Mouse (Mus musculus): ENCODE measurements around the gene Pip5k1b. TPM values are rescaled to one million over a fixed set of nuclear protein-coding genes. Genes with fewer than 3 reads are reported as not detected.

The Pip5k1b gene
- polyA plus RNA-seq, 1 experiment, result 10.4 TPM

GRCm38 (mm10) chr19:24550778-24551177 is 4.9 kb downstream of the Pip5k1b start:
- Histone ChIP-seq H3K27ac (ENCODE audit: control insufficient read depth, insufficient read depth, low read depth, low read length, poor library complexity) (no peak overlapping the region), H3K4me1 (ENCODE audit: control insufficient read depth, insufficient read depth, low read length) (peaks cover 2% of the 10 kb centered on the region; the same call in 1 of the 2 replicates), H3K4me3 (replicated peaks; ENCODE audit: control insufficient read depth, low read depth, low read length) (no peak overlapping the region)
- 87% methylated on average over 7 of the region's 7 CpGs for WGBS
- TF ChIP-seq POLR2A (IDR thresholded peaks at IDR 0.05; ENCODE audit: borderline replicate concordance, control insufficient read depth, low read depth, low read length), result no peak
- TF ChIP-seq CTCF (IDR thresholded peaks at IDR 0.05; ENCODE audit: control insufficient read depth, insufficient read depth, low read length), result no peak

- TF ChIP-seq POLR2A (IDR thresholded peaks at IDR 0.05; ENCODE audit: borderline replicate concordance, control insufficient read depth, low read depth, low read length), result no peak
- TF ChIP-seq CTCF (IDR thresholded peaks at IDR 0.05; ENCODE audit: control insufficient read depth, insufficient read depth, low read length), result no peak
- H3K27ac ChIP-seq (ENCODE audit: control insufficient read depth, insufficient read depth, low read depth, low read length, poor library complexity), result no peak overlapping the region
- 97% methylated on average over 2 of the region's 2 CpGs for WGBS
- no peak overlapping the region for H3K4me3 ChIP-seq (replicated peaks; ENCODE audit: control insufficient read depth, low read depth, low read length)
- peaks cover 2% of the 10 kb centered on the region; the same call in 1 of the 2 replicates for H3K4me1 ChIP-seq (ENCODE audit: control insufficient read depth, insufficient read depth, low read length)
Observed at GRCm38 (mm10) chr19:24550016-24550415, 5.7 kb downstream of the Pip5k1b start.

GRCm38 (mm10) chr19:24548337-24548736 is 7.3 kb downstream of the Pip5k1b start:
- Histone ChIP-seq H3K27ac (ENCODE audit: control insufficient read depth, insufficient read depth, low read depth, low read length, poor library complexity) (no peak overlapping the region), H3K4me1 (ENCODE audit: control insufficient read depth, insufficient read depth, low read length) (peaks cover 3% of the 10 kb centered on the region; the same call in 1 of the 2 replicates), H3K4me3 (replicated peaks; ENCODE audit: control insufficient read depth, low read depth, low read length) (no peak overlapping the region)
- no peak for TF ChIP-seq CTCF (IDR thresholded peaks at IDR 0.05; ENCODE audit: control insufficient read depth, insufficient read depth, low read length)
- no peak for TF ChIP-seq POLR2A (IDR thresholded peaks at IDR 0.05; ENCODE audit: borderline replicate concordance, control insufficient read depth, low read depth, low read length)
- 98% methylated on average over 9 of the region's 9 CpGs for WGBS

- 71% methylated on average over 10 of the region's 10 CpGs for WGBS
Observed at GRCm38 (mm10) chr19:24546153-24546552, 9.5 kb downstream of the Pip5k1b start.

GRCm38 (mm10) chr19:24543386-24544350 is 12.0 kb downstream of the Pip5k1b start:
- TF ChIP-seq POLR2A (IDR thresholded peaks at IDR 0.05; ENCODE audit: borderline replicate concordance, control insufficient read depth, low read depth, low read length), result no peak
- no peak for TF ChIP-seq CTCF (IDR thresholded peaks at IDR 0.05; ENCODE audit: control insufficient read depth, insufficient read depth, low read length)
- Histone ChIP-seq H3K4me3 (replicated peaks; ENCODE audit: control insufficient read depth, low read depth, low read length) (no peak overlapping the region), H3K4me1 (ENCODE audit: control insufficient read depth, insufficient read depth, low read length) (peaks cover 1% of the 10 kb centered on the region; the same call in 1 of the 2 replicates), H3K27ac (ENCODE audit: control insufficient read depth, insufficient read depth, low read depth, low read length, poor library complexity) (no peak overlapping the region)
- WGBS, result 83% methylated on average over 14 of the region's 14 CpGs

More at GRCm38 (mm10) chr19:24546153-24546552, 9.5 kb downstream of the Pip5k1b start:
- Histone ChIP-seq H3K4me3 (replicated peaks; ENCODE audit: control insufficient read depth, low read depth, low read length) (no peak overlapping the region), H3K27ac (ENCODE audit: control insufficient read depth, insufficient read depth, low read depth, low read length, poor library complexity) (no peak overlapping the region), H3K4me1 (ENCODE audit: control insufficient read depth, insufficient read depth, low read length) (peaks cover 1% of the 10 kb centered on the region; the same call in 1 of the 2 replicates)
- TF ChIP-seq POLR2A (IDR thresholded peaks at IDR 0.05; ENCODE audit: borderline replicate concordance, control insufficient read depth, low read depth, low read length) (no peak), CTCF (IDR thresholded peaks at IDR 0.05; ENCODE audit: control insufficient read depth, insufficient read depth, low read length) (no peak)

- Histone ChIP-seq H3K4me3 (replicated peaks; ENCODE audit: control insufficient read depth, low read depth, low read length) (no peak overlapping the region), H3K27ac (ENCODE audit: control insufficient read depth, insufficient read depth, low read depth, low read length, poor library complexity) (no peak overlapping the region), H3K4me1 (ENCODE audit: control insufficient read depth, insufficient read depth, low read length) (peaks cover 3% of the 10 kb centered on the region; the same call in 1 of the 2 replicates)
- TF ChIP-seq POLR2A (IDR thresholded peaks at IDR 0.05; ENCODE audit: borderline replicate concordance, control insufficient read depth, low read depth, low read length) (no peak), CTCF (IDR thresholded peaks at IDR 0.05; ENCODE audit: control insufficient read depth, insufficient read depth, low read length) (no peak)
- 76% methylated on average over 7 of the region's 7 CpGs for WGBS
Observed at GRCm38 (mm10) chr19:24542293-24542675, 13.4 kb downstream of the Pip5k1b start.

- no peak for TF ChIP-seq CTCF (IDR thresholded peaks at IDR 0.05; ENCODE audit: control insufficient read depth, insufficient read depth, low read length)
- TF ChIP-seq POLR2A (IDR thresholded peaks at IDR 0.05; ENCODE audit: borderline replicate concordance, control insufficient read depth, low read depth, low read length), result no peak
- Histone ChIP-seq H3K27ac (ENCODE audit: control insufficient read depth, insufficient read depth, low read depth, low read length, poor library complexity) (no peak overlapping the region), H3K4me1 (ENCODE audit: control insufficient read depth, insufficient read depth, low read length) (peaks cover 3% of the 10 kb centered on the region), H3K4me3 (replicated peaks; ENCODE audit: control insufficient read depth, low read depth, low read length) (no peak overlapping the region)
- 87% methylated on average over 17 of the region's 17 CpGs for WGBS
Observed at GRCm38 (mm10) chr19:24541669-24542292, 13.9 kb downstream of the Pip5k1b start.

Measured in bone marrow, adult 2 months (tissue).